Mouse (Mus musculus): ENCODE measurements at regions not wholly inside any gene's neighbourhood (a gene's known extent, or its start where the extent isn't known, plus 50 kb on each side); places are given as distances from the start of the nearest gene placed in this dataset.

DNA sequence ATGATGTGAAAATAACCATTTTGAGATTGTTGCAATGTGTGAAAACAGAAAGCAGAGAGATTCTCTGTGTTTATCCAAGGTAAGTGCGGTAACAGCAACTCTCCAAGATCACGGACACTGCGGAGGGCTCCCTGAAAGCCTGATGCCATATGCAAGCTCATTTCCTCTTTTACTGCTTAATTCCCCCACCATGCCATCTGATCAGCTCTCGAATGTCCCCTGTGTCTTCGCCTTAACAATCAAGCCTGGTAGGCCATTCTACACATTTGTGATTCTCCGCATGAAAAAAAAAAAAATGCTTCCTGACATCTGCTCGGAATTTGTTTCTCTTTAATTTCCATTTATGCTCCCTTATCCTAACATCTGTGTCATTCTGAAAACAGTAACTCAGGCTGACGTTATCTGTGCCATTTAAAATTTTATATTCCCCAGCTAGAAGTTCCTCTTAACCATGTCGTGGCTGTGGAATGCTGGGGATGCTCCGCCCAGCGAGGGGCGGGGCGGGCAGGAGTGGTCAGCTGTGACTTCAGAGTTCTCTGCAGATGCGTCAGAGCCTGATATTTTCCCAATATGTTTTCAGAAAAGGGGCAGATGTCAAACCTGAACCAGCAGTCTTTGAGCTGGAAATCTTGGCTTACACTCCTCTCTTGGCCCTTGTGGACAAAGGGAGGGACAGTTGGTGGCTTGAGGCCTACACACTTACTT is 144.5 kb upstream of the Tox3 start:
- H3K79me2 ChIP-seq (ENCODE audit: control insufficient read depth, insufficient read depth, low read length, poor library complexity), result no peaks in the 10 kb centered on the region
- H3K4me1 ChIP-seq (ENCODE audit: control insufficient read depth in 1 of 2, insufficient read depth in 2 of 2, low read length in 2 of 2), result no peaks in the 10 kb centered on the region
- no peaks in the 10 kb centered on the region for H3K36me3 ChIP-seq (ENCODE audit: control insufficient read depth in 1 of 2, insufficient read depth in 2 of 2, low read length in 2 of 2)
- H3K9ac ChIP-seq (ENCODE audit: control insufficient read depth, low read depth, low read length, poor library complexity, severe bottlenecking), result no peak overlapping the region
- no peak overlapping the region for H3K4me3 ChIP-seq (ENCODE audit: control insufficient read depth in 1 of 2, insufficient read depth in 1 of 2, low read depth in 2 of 2, low read length in 2 of 2)
- H3K9me3 ChIP-seq (replicated peaks; ENCODE audit: insufficient read depth, low read length), result no peaks in the 10 kb centered on the region
- DNase-seq (ENCODE audit: low read depth, low spot score), result no peak
- no peak for TF ChIP-seq MXI1 (IDR thresholded peaks at IDR 0.05; ENCODE audit: low read depth, low read length)
- TF ChIP-seq USF2 (IDR thresholded peaks at IDR 0.05; ENCODE audit: borderline replicate concordance in 1 of 2, insufficient read depth in 1 of 2, low read depth in 1 of 2, low read length in 2 of 2), result no peak
- no peak for TF ChIP-seq MYC (IDR thresholded peaks at IDR 0.05; ENCODE audit: low read depth, low read length)
- no peak for TF ChIP-seq TAL1 (IDR thresholded peaks at IDR 0.05; ENCODE audit: low read length)
- no peak for TF ChIP-seq MYB (IDR thresholded peaks at IDR 0.05; ENCODE audit: low read depth, low read length)
- no peak for TF ChIP-seq TBP (IDR thresholded peaks at IDR 0.05; ENCODE audit: low read depth, low read length)
- no peak for TF ChIP-seq ZNF384 (IDR thresholded peaks at IDR 0.05; ENCODE audit: low read depth, low read length)
- TF ChIP-seq ELF1 (IDR thresholded peaks at IDR 0.05; ENCODE audit: low read depth, low read length), result no peak
- TF ChIP-seq JUND (IDR thresholded peaks at IDR 0.05; ENCODE audit: low read depth, low read length), result no peak
- TF ChIP-seq USF1 (IDR thresholded peaks at IDR 0.05; ENCODE audit: low read depth, low read length), result no peak
- TF ChIP-seq KAT2A (conservative IDR thresholded peaks at IDR 0.05; ENCODE audit: low read depth, low read length), result no peak
- TF ChIP-seq UBTF (IDR thresholded peaks at IDR 0.05; ENCODE audit: borderline replicate concordance, insufficient read depth, low read depth, low read length), result no peak
- TF ChIP-seq E2F4 (IDR thresholded peaks at IDR 0.05; ENCODE audit: borderline replicate concordance, low read depth, low read length), result no peak
- no peak for TF ChIP-seq NRF1 (IDR thresholded peaks at IDR 0.05; ENCODE audit: insufficient read depth, low read depth, low read length, poor library complexity, severe bottlenecking)
- no peak for TF ChIP-seq HCFC1 (IDR thresholded peaks at IDR 0.05; ENCODE audit: low read depth, low read length)
- TF ChIP-seq ZMIZ1 (IDR thresholded peaks at IDR 0.05; ENCODE audit: low read depth, low read length), result no peak
- TF ChIP-seq EP300 (IDR thresholded peaks at IDR 0.05; ENCODE audit: low read depth in 1 of 2, low read length in 2 of 2), result no peak
- no peak for TF ChIP-seq RCOR1 (IDR thresholded peaks at IDR 0.05; ENCODE audit: low read depth, low read length)
- TF ChIP-seq TCF12 (IDR thresholded peaks at IDR 0.05; ENCODE audit: low read depth, low read length), result no peak
- H3K27ac ChIP-seq (ENCODE audit: control insufficient read depth, low read depth, low read length), result no peak overlapping the region
- no peaks in the 10 kb centered on the region for H3K27me3 ChIP-seq (ENCODE audit: control insufficient read depth in 1 of 2, insufficient read depth in 2 of 2, low read length in 2 of 2)

DNA sequence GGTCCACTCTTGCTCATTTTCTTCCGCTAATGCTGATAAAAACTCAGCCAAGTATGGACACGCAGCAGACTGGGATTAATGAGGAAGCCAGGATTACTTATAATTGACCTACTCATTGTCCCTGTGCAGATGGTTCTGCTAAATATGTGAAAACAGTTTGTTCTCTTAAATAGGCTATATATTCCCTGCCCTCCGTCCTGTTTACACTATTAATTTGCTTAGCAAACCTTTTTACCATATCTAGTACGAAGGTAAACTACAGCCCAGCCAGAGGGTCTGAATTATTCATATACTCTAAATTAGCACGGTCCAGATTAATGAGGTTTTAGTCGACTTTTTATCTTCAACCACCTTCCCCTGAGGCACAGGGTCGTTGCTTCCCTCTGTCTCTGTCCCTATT is 143.5 kb upstream of the Tox3 start:
- H3K27me3 ChIP-seq (ENCODE audit: control insufficient read depth in 1 of 2, insufficient read depth in 2 of 2, low read length in 2 of 2), result no peaks in the 10 kb centered on the region
- H3K4me1 ChIP-seq (ENCODE audit: control insufficient read depth in 1 of 2, insufficient read depth in 2 of 2, low read length in 2 of 2), result no peaks in the 10 kb centered on the region
- H3K36me3 ChIP-seq (ENCODE audit: control insufficient read depth in 1 of 2, insufficient read depth in 2 of 2, low read length in 2 of 2), result no peaks in the 10 kb centered on the region
- no peak overlapping the region for H3K9ac ChIP-seq (ENCODE audit: control insufficient read depth, low read depth, low read length, poor library complexity, severe bottlenecking)
- no peaks in the 10 kb centered on the region for H3K9me3 ChIP-seq (replicated peaks; ENCODE audit: insufficient read depth, low read length)
- H3K4me3 ChIP-seq (ENCODE audit: control insufficient read depth in 1 of 2, insufficient read depth in 1 of 2, low read depth in 2 of 2, low read length in 2 of 2), result no peak overlapping the region
- H3K27ac ChIP-seq (ENCODE audit: control insufficient read depth, low read depth, low read length), result no peak overlapping the region
- no peak for DNase-seq (ENCODE audit: low read depth, low spot score)
- TF ChIP-seq ZMIZ1 (IDR thresholded peaks at IDR 0.05; ENCODE audit: low read depth, low read length) (no peak), RAD21 (IDR thresholded peaks at IDR 0.05; ENCODE audit: low read depth, low read length) (no peak), ZNF384 (IDR thresholded peaks at IDR 0.05; ENCODE audit: low read depth, low read length) (no peak), MEF2A (IDR thresholded peaks at IDR 0.05; ENCODE audit: extremely low read depth, insufficient replicate concordance, low read depth, low read length, poor library complexity, severe bottlenecking) (no peak), ETS1 (IDR thresholded peaks at IDR 0.05; ENCODE audit: low read depth, low read length) (no peak), JUND (IDR thresholded peaks at IDR 0.05; ENCODE audit: low read depth, low read length) (no peak), RCOR1 (IDR thresholded peaks at IDR 0.05; ENCODE audit: low read depth, low read length) (no peak), ZC3H11A (IDR thresholded peaks at IDR 0.05; ENCODE audit: low read depth, low read length) (no peak), POLR2AphosphoS2 (IDR thresholded peaks at IDR 0.05; ENCODE audit: low read length) (no peak), NELFE (IDR thresholded peaks at IDR 0.05; ENCODE audit: low read depth, low read length) (no peak), KAT2A (conservative IDR thresholded peaks at IDR 0.05; ENCODE audit: low read depth, low read length) (no peak)
- H3K79me2 ChIP-seq (ENCODE audit: control insufficient read depth, insufficient read depth, low read length, poor library complexity), result no peaks in the 10 kb centered on the region
